In the genomic region with DNA sequence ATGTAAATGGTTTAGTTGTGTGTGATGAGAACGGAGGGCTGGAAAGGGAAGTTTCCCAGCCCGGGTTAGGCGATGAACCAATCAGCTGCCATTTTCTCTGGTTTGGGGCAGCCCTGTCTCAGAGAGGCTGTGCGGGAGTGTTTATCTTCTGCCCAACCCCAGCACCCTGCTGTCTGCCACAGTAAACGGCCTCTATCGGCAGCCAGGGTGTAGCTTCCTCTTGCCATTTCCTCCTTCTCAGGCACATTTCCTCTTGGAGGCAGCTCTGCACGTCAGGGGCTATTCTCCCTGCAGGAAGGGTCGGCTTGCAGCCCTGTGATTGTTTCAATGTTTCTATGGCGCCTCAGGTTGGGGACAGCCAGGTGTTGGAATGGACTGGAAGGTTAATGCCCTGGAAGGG, we compare ENCODE assay signal across 8 mouse cellular contexts. TPM values are rescaled to one million over a fixed set of nuclear protein-coding genes. Genes with fewer than 3 reads are reported as not detected.
DNase-seq lines count a peak whose midpoint lies in the region; ATAC-seq lines count a peak whose summit lies in the region.

No protein-coding gene starts in this region.

- no peak overlapping the region for H3K4me2 ChIP-seq in lung, embryonic 15.5 days

- peak; percentile 83 for ATAC-seq in lung, embryonic 15.5 days (ENCODE audit: borderline replicate concordance, extremely low read depth, low FRiP score, low TSS enrichment)

- H3K4me1 ChIP-seq in lung, embryonic 15.5 days: peaks cover 16% of the 10 kb centered on the region

- H3K27me3 ChIP-seq in lung, embryonic 15.5 days: no peaks in the 10 kb centered on the region

- peak; percentile 56 for DNase-seq in adrenal gland, adult 2 months
- no peak for DNase-seq in adrenal gland, adult 18-20 months (ENCODE audit: low spot score in 2 of 2)
- peak; percentile 22 for DNase-seq in brain, adult 2 months (ENCODE audit: low read depth, low spot score)
- peak; percentile 50 for DNase-seq in heart, postnatal 4 days
- DNase-seq in ovary, postnatal 14 days (ENCODE audit: low spot score): no peak
- DNase-seq in cerebellum, postnatal 14 days: no peak
- no peak for DNase-seq in thymus, adult 18-20 months

- no peaks in the 10 kb centered on the region for H3K9me3 ChIP-seq in lung, embryonic 15.5 days

- H3K36me3 ChIP-seq in lung, embryonic 15.5 days: no peaks in the 10 kb centered on the region

- H3K9ac ChIP-seq in lung, embryonic 15.5 days: no peak overlapping the region

- H3K27ac ChIP-seq in lung, embryonic 15.5 days: peak overlapping the region; percentile 51

- H3K4me3 ChIP-seq in lung, embryonic 15.5 days: no peak overlapping the region

- WGBS in lung, embryonic 15.5 days: 29% methylated on average over 9 of the region's 9 CpGs

RNA-seq across cellular contexts. Expression of gene She, which starts 12.0 kb away (rescaled TPM):
- 10 to 100 TPM in 1 of 2 experiments, 1 to 10 TPM in 1; 5.8 to 11.3 TPM for total RNA-seq in adrenal gland, adult 2 months (2021)
- 2.8 and 4.0 TPM in 2 replicates for polyA plus RNA-seq in adrenal gland, adult 2 months (2012; rRNA removed)
- 1 to 10 TPM; 7.1 to 7.3 TPM for total RNA-seq in adrenal gland, adult 18-20 months (2021)
- 10 to 100 TPM; 23.5 to 23.8 TPM for total RNA-seq in heart, postnatal 4 days (2021)
- 9.9 and 10.1 TPM in 2 replicates for polyA plus RNA-seq in lung, embryonic 15.5 days (2015; fragmentation: Nextera tagmentation; extraction: Ambion mirVana)

Comparison
In these comparisons a context has a peak if more than half of its experiments do, and no peak if none do; other contexts are left out.
1. DNase-seq: peak in adrenal gland, adult 2 months (single experiment), brain, adult 2 months (single experiment) and heart, postnatal 4 days (single experiment); none in adrenal gland, adult 18-20 months (0 of 2), ovary, postnatal 14 days (single experiment), cerebellum, postnatal 14 days (0 of 2) and thymus, adult 18-20 months (0 of 2).